Mouse (Mus musculus): ENCODE measurements at regions not wholly inside any gene's neighbourhood (a gene's known extent, or its start where the extent isn't known, plus 50 kb on each side); places are given as distances from the start of the nearest gene placed in this dataset.

DNA sequence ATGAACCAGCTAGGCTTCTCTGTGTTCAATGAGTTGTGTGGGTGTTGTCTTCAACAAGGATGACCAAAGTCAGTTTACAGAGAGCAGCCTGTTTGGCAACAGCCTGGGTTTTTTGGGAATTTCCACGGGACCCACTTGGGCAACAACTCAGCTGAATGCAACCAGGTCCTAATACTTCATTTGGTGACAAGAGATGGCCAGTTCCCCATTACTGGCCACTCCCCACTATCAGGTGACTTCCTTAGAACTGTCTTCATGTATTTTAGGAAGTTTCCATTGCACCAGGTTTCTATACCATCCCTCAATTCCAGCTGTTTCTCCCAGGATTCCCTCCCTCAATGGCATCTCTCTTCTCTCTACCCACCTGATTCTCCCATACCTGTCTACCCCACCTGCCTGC lies 87.7 kb upstream of the Jade1 start:
- ATAC-seq (ENCODE audit: low FRiP score): no peak
- H3K4me2 ChIP-seq (replicated peaks): no peak overlapping the region
- no peak overlapping the region for H3K4me3 ChIP-seq
- H3K36me3 ChIP-seq: no peaks in the 10 kb centered on the region
- no peak overlapping the region for H3K27ac ChIP-seq
- no peaks in the 10 kb centered on the region for H3K4me1 ChIP-seq
- H3K27me3 ChIP-seq: no peaks in the 10 kb centered on the region
- no peaks in the 10 kb centered on the region for H3K9me3 ChIP-seq (replicated peaks)
- 91% methylated on average over 1 of the region's 1 CpGs for WGBS
- no peak overlapping the region for H3K9ac ChIP-seq

DNA sequence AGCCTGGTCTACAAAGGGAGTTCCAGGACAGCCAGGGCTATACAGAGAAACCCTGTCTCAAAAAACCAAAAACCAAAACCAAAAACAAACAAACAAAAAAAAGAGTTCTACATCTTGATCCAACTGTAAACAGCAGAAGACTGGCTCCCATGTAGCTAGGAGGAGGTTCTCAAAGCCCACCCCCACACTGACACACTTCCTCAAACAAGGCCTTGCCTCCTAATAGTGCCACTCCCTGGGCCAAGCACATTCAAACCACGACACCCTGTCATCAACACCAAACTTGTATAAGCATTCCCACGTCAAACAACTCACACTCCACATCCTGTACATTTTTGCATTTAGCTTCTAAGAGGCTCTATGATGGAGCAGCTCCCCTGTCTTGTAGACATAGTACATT lies 89.6 kb upstream of the Jade1 start:
- Histone ChIP-seq H3K27me3 (no peaks in the 10 kb centered on the region), H3K36me3 (no peaks in the 10 kb centered on the region), H3K9ac (no peak overlapping the region), H3K27ac (no peak overlapping the region), H3K9me3 (replicated peaks) (no peaks in the 10 kb centered on the region), H3K4me3 (no peak overlapping the region), H3K4me2 (replicated peaks) (no peak overlapping the region), H3K4me1 (no peaks in the 10 kb centered on the region)
- 74% methylated on average over 2 of the region's 2 CpGs for WGBS
- no peak for ATAC-seq (ENCODE audit: low FRiP score)

DNA sequence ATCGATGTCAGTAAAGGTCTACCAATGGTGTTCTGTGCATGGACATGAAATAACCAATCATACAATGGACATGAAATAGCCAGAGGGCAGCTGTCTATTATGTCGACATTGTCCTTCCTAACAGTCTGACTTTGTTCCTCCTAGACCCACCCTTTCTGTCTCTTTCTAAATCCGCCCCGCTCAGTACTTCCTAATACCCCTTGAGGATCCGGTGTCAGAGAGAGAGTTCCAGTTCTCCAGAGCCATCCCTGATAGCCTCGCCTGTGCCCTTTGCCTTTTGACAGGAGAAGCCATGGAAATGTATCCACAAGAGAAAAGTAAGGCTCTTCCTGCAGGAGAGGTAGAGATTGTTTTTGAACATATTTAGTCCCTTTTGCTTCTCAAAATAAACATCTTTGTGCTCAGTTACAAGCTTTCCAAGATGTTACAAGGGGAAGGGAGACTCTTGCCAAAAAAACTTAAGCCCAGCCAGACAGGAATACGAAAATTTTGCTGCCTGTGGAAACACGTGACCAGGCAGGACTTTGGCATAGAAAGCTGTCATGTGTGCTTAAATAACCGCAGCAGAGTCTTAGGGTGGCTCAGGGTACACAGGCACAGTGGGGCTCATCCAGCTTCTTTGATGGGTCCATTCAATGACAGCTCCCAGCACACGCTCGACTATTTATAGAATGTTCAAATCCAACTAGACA lies 92.4 kb upstream of the Jade1 start:
- Histone ChIP-seq H3K27me3 (no peaks in the 10 kb centered on the region), H3K4me1 (no peaks in the 10 kb centered on the region), H3K27ac (no peak overlapping the region), H3K9me3 (replicated peaks) (no peaks in the 10 kb centered on the region), H3K9ac (no peak overlapping the region), H3K4me3 (no peak overlapping the region), H3K4me2 (replicated peaks) (no peak overlapping the region), H3K36me3 (no peaks in the 10 kb centered on the region)
- ATAC-seq (ENCODE audit: low FRiP score): no peak
- 80% methylated on average over 11 of the region's 11 CpGs for WGBS

- Histone ChIP-seq H3K27me3 (no peaks in the 10 kb centered on the region), H3K27ac (no peak overlapping the region), H3K4me1 (no peaks in the 10 kb centered on the region), H3K4me3 (no peak overlapping the region), H3K9ac (no peak overlapping the region), H3K4me2 (replicated peaks) (no peak overlapping the region), H3K36me3 (no peaks in the 10 kb centered on the region), H3K9me3 (replicated peaks) (no peaks in the 10 kb centered on the region)
- WGBS: 91% methylated on average over 4 of the region's 4 CpGs
- no peak for ATAC-seq (ENCODE audit: low FRiP score)
Measured at GRCm38 (mm10) chr3:41460131-41460530, 95.4 kb upstream of the Jade1 start.

DNA sequence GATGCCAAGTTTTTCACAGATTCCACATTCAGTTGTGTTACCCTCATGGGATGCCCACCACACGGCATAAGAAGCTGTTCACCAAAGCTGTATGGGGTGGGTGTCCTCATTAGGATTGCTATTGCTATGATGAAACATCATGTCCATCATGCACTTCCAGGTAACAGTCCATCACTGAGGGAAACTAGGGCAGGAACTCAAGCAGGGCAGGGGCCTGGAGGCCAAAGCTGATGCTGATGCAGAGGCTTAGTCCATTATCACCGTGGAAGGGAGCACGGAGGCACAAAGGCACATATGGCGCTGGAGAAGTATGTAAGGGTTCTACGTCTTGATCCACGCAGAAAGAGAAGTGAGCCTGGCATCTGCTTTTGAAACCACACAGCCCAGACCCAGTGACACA lies 97.4 kb upstream of the Jade1 start:
- no peak for ATAC-seq (ENCODE audit: low FRiP score)
- H3K27ac ChIP-seq: no peak overlapping the region
- no peaks in the 10 kb centered on the region for H3K4me1 ChIP-seq
- H3K36me3 ChIP-seq: no peaks in the 10 kb centered on the region
- H3K4me3 ChIP-seq: no peak overlapping the region
- no peaks in the 10 kb centered on the region for H3K27me3 ChIP-seq
- WGBS: 96% methylated on average over 6 of the region's 6 CpGs
- H3K9ac ChIP-seq: no peak overlapping the region
- no peak overlapping the region for H3K4me2 ChIP-seq (replicated peaks)
- no peaks in the 10 kb centered on the region for H3K9me3 ChIP-seq (replicated peaks)

DNA sequence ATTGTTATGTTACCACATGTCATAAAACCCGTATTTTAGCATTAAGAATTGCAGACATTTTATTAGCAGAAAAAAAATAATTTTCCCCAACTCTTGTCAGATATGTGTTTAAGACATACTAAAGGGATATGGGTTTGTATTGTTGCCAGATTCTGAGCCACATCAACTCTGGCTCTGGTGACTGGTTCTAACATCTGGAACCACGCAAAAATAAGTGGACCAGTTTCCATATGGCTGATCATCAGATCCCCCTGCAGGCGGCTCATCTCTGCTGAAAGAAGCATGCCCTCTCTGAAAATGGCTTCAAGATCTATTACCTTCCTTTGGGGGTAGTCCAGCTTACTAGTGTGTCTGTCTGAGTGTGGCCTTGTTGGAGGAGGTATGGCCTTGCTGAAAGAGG lies 102.0 kb upstream of the Jade1 start:
- Histone ChIP-seq H3K4me3 (no peak overlapping the region), H3K36me3 (no peaks in the 10 kb centered on the region), H3K9ac (no peak overlapping the region), H3K27ac (no peak overlapping the region), H3K27me3 (no peaks in the 10 kb centered on the region), H3K9me3 (replicated peaks) (no peaks in the 10 kb centered on the region), H3K4me1 (no peaks in the 10 kb centered on the region), H3K4me2 (replicated peaks) (no peak overlapping the region)
- WGBS: 82% methylated on average over 3 of the region's 3 CpGs
- ATAC-seq (ENCODE audit: low FRiP score): no peak

- Histone ChIP-seq H3K9me3 (replicated peaks) (no peaks in the 10 kb centered on the region), H3K4me3 (no peak overlapping the region), H3K4me2 (replicated peaks) (no peak overlapping the region), H3K27me3 (no peaks in the 10 kb centered on the region), H3K4me1 (no peaks in the 10 kb centered on the region), H3K36me3 (no peaks in the 10 kb centered on the region), H3K27ac (no peak overlapping the region), H3K9ac (no peak overlapping the region)
- WGBS: 62% methylated on average over 3 of the region's 3 CpGs
- ATAC-seq (ENCODE audit: low FRiP score): no peak
Measured at GRCm38 (mm10) chr3:41452716-41453090, 102.8 kb upstream of the Jade1 start.

- Histone ChIP-seq H3K36me3 (no peaks in the 10 kb centered on the region), H3K4me1 (no peaks in the 10 kb centered on the region), H3K9ac (no peak overlapping the region), H3K9me3 (replicated peaks) (no peaks in the 10 kb centered on the region), H3K4me3 (no peak overlapping the region), H3K4me2 (replicated peaks) (no peak overlapping the region), H3K27ac (no peak overlapping the region), H3K27me3 (no peaks in the 10 kb centered on the region)
- ATAC-seq (ENCODE audit: low FRiP score): no peak
- 75% methylated on average over 3 of the region's 3 CpGs for WGBS
Measured at GRCm38 (mm10) chr3:41452020-41452715, 103.4 kb upstream of the Jade1 start.

DNA sequence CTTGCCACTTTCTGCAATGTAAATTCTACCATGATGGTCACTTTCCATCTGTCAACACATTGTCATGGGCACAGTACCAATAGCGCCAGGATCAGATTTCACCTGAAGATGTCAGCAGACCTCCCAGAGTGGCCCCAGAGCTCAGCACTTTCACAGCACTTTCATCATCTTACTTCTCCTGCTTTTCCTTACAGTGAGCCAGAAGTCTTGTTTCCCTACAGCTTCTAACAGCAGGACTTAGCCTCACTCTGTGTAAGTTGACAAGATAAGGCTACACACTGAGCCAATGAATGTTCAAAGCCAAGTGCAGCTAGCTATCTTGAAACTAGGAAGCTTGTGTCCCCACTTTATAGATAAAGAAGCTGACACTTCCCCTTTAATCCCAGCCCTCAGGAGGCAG lies 104.8 kb upstream of the Jade1 start:
- Histone ChIP-seq H3K27me3 (no peaks in the 10 kb centered on the region), H3K9me3 (replicated peaks) (no peaks in the 10 kb centered on the region), H3K27ac (no peak overlapping the region), H3K36me3 (no peaks in the 10 kb centered on the region), H3K4me1 (no peaks in the 10 kb centered on the region), H3K9ac (no peak overlapping the region), H3K4me3 (no peak overlapping the region), H3K4me2 (replicated peaks) (no peak overlapping the region)
- WGBS: 60% methylated on average over 1 of the region's 1 CpGs
- ATAC-seq (ENCODE audit: low FRiP score): no peak

- WGBS: 91% methylated on average over 9 of the region's 9 CpGs
- no peak for ATAC-seq (ENCODE audit: low FRiP score)
- Histone ChIP-seq H3K9ac (no peak overlapping the region), H3K4me2 (replicated peaks) (no peak overlapping the region), H3K27ac (no peak overlapping the region), H3K9me3 (replicated peaks) (no peaks in the 10 kb centered on the region), H3K27me3 (no peaks in the 10 kb centered on the region), H3K4me1 (no peaks in the 10 kb centered on the region), H3K36me3 (no peaks in the 10 kb centered on the region), H3K4me3 (no peak overlapping the region)
Measured at GRCm38 (mm10) chr3:41444243-41444753, 111.2 kb upstream of the Jade1 start.

DNA sequence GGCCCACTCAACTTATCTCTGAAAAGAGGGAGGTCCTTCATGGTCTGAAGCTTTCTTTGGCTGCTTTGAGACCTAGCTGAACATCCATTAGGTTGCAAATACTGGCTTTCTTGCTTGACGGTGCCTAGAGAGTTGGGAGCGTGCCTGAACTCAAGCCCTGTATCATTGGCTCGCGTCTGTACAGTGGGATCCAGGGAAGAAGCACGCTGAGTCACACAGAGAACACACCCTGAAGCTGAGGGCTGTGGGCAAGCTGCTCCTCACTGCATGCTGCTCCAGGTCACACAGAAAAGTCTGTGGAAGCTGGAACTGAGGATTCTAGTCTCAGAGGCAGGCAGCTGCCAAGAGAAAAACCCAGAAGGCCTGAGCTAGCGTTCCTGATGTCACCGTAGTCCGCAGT lies 119.3 kb upstream of the Jade1 start:
- Histone ChIP-seq H3K27ac (no peak overlapping the region), H3K9ac (no peak overlapping the region), H3K4me3 (no peak overlapping the region), H3K9me3 (replicated peaks) (no peaks in the 10 kb centered on the region), H3K4me1 (no peaks in the 10 kb centered on the region), H3K4me2 (replicated peaks) (no peak overlapping the region), H3K36me3 (no peaks in the 10 kb centered on the region), H3K27me3 (no peaks in the 10 kb centered on the region)
- 93% methylated on average over 8 of the region's 8 CpGs for WGBS
- no peak for ATAC-seq (ENCODE audit: low FRiP score)

DNA sequence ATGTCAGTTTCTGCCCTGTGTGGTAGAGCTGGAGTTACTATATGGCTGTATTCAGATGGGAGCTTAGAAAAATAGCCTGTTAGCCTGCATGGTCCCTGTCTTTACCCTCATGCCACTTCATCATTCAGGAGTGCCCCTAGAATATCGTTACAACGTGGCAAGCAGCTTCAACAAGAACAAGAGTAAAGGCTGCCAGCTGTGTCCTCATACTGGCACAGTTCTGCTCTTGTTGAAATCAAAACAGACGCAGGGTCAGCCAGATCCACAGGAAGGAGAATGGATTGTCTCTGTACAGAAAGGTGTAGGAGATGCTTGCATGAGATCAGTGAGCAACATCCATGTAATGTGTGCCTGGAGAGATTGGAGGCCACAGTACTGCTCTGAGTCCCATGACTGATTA lies 122.4 kb upstream of the Jade1 start:
- Histone ChIP-seq H3K4me2 (replicated peaks) (no peak overlapping the region), H3K9ac (no peak overlapping the region), H3K27ac (no peak overlapping the region), H3K4me1 (peaks cover 3% of the 10 kb centered on the region; the same call in 1 of the 2 replicates), H3K36me3 (no peaks in the 10 kb centered on the region), H3K9me3 (replicated peaks) (no peaks in the 10 kb centered on the region), H3K27me3 (no peaks in the 10 kb centered on the region), H3K4me3 (no peak overlapping the region)
- 73% methylated on average over 3 of the region's 3 CpGs for WGBS
- ATAC-seq (ENCODE audit: low FRiP score): no peak

DNA sequence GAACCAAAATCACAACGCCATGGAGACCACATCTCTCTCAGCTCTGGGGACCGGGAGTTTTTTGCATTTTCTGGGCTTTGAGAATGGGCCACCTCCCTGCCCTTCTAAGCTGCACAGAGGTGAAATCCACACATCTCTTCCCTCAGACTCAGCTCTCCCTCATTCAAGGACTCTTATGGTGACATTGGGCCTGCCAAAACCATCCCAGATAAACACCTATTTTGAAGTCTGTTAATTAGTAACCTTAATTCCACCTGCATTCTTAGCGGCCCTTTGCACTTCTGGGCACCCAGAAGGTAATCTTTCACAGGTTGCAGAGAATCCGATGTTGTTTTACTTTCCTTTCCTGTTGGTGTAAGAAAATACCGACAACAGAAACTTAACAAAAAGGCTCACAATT lies 123.2 kb upstream of the Jade1 start:
- H3K9ac ChIP-seq: no peak overlapping the region
- H3K4me2 ChIP-seq (replicated peaks): no peak overlapping the region
- H3K4me1 ChIP-seq: peaks cover 3% of the 10 kb centered on the region; the same call in 1 of the 2 replicates
- ATAC-seq (ENCODE audit: low FRiP score): no peak
- H3K27ac ChIP-seq: no peak overlapping the region
- H3K4me3 ChIP-seq: no peak overlapping the region
- no peaks in the 10 kb centered on the region for H3K27me3 ChIP-seq
- no peaks in the 10 kb centered on the region for H3K36me3 ChIP-seq
- whole genome bisulfite sequencing: 78% methylated on average over 5 of the region's 5 CpGs
- no peaks in the 10 kb centered on the region for H3K9me3 ChIP-seq (replicated peaks)

All from hindbrain, embryonic 12.5 days (tissue).